In genomic region chr4:141881950-141882349, GRCm38 (mm10) we compare ENCODE assay signal across 27 mouse cellular contexts. TPM values are rescaled to one million over a fixed set of nuclear protein-coding genes. Genes with fewer than 3 reads are reported as not detected.
DNase-seq lines count a peak whose midpoint lies in the region; ATAC-seq and TF ChIP-seq lines count a peak whose summit lies in the region.
"Had no signal": no experiment of that assay in that cellular context is flagged by ENCODE, and none has a peak within 500 bp of the region (broad histone marks: within the 10 kb centered on the region; RNA-seq: fewer than 3 reads in every experiment).

No protein-coding gene starts in this region.

- DNase-seq in heart, adult 11 months = peak; percentile 94
- DNase-seq in heart, postnatal 25 days (ENCODE audit: low spot score) = no peak
- DNase-seq in lung, postnatal 0 days (ENCODE audit: low spot score) = peak; percentile 73
- DNase-seq in lung, adult 2 months = no peak
- DNase-seq in stomach, postnatal 0 days (ENCODE audit: low spot score) = peak; percentile 43
- DNase-seq in frontal cortex, postnatal 36 days (ENCODE audit: low spot score in 2 of 2) = no peak
- DNase-seq: adrenal gland, postnatal 36 days; cerebellum, adult 2 months; gastrocnemius, postnatal 25 days; kidney, adult 8-10 months; kidney, postnatal 25 days; liver, postnatal 0 days; thymus, adult 18-20 months; thymus, postnatal 4 days had no signal

- no peak overlapping the region for H3K4me2 ChIP-seq in lung, postnatal 0 days (replicated peaks; ENCODE audit: low read depth, low read length)
- H3K4me2 ChIP-seq in heart, embryonic 15.5 days = 0 out of 2 replicates have a peak overlapping the region, but pooled peaks have one; percentile 1
- no peak overlapping the region for H3K4me2 ChIP-seq in stomach, postnatal 0 days (replicated peaks; ENCODE audit: low read depth)
- no peak overlapping the region for H3K4me2 ChIP-seq in intestine, embryonic 15.5 days (replicated peaks)
- H3K4me2 ChIP-seq: midbrain, embryonic 12.5 days; neural tube, embryonic 13.5 days had no signal

- H3K4me1 ChIP-seq in lung, postnatal 0 days (ENCODE audit: insufficient read depth, low read depth, low read length) = peaks cover 5% of the 10 kb centered on the region; the same call in 1 of the 2 replicates
- no peaks in the 10 kb centered on the region for H3K4me1 ChIP-seq in lung, adult 2 months (ENCODE audit: control insufficient read depth, insufficient read depth, low read length)
- peaks cover 49% of the 10 kb centered on the region for H3K4me1 ChIP-seq in heart, embryonic 15.5 days (replicated peaks)
- H3K4me1 ChIP-seq in stomach, postnatal 0 days (replicated peaks; ENCODE audit: control insufficient read depth, insufficient read depth) = peaks cover 7% of the 10 kb centered on the region; the same call in 1 of the 2 replicates
- H3K4me1 ChIP-seq in intestine, embryonic 15.5 days (replicated peaks) = peaks cover 27% of the 10 kb centered on the region
- H3K4me1 ChIP-seq: neural tube, embryonic 13.5 days had no signal

- no peaks in the 10 kb centered on the region for H3K9me3 ChIP-seq in lung, postnatal 0 days (ENCODE audit: low read length)
- no peaks in the 10 kb centered on the region for H3K9me3 ChIP-seq in heart, embryonic 15.5 days (replicated peaks)
- no peaks in the 10 kb centered on the region for H3K9me3 ChIP-seq in stomach, postnatal 0 days (ENCODE audit: control insufficient read depth, low read length)
- no peaks in the 10 kb centered on the region for H3K9me3 ChIP-seq in intestine, embryonic 15.5 days
- H3K9me3 ChIP-seq: embryonic facial prominence, embryonic 10.5 days; G1E; limb, embryonic 10.5 days; midbrain, embryonic 12.5 days; neural tube, embryonic 13.5 days had no signal

- TF ChIP-seq CTCF in lung, postnatal 0 days (IDR thresholded peaks at IDR 0.05) = no peak
- no peak for TF ChIP-seq CTCF in lung, adult 2 months (IDR thresholded peaks at IDR 0.05; ENCODE audit: insufficient read depth, low read length)
- TF ChIP-seq CTCF in stomach, postnatal 0 days (IDR thresholded peaks at IDR 0.05; ENCODE audit: low read depth) = no peak

- no peak for TF ChIP-seq POLR2A in lung, adult 2 months (IDR thresholded peaks at IDR 0.05; ENCODE audit: borderline replicate concordance, extremely low read depth, low read depth, low read length)

- H3K27me3 ChIP-seq in lung, postnatal 0 days (replicated peaks; ENCODE audit: insufficient read depth, low read length) = no peaks in the 10 kb centered on the region
- H3K27me3 ChIP-seq in heart, embryonic 15.5 days = no peaks in the 10 kb centered on the region
- H3K27me3 ChIP-seq in stomach, postnatal 0 days (ENCODE audit: control insufficient read depth, insufficient read depth, low read length) = no peaks in the 10 kb centered on the region
- H3K27me3 ChIP-seq in intestine, embryonic 15.5 days (replicated peaks) = no peaks in the 10 kb centered on the region
- H3K27me3 ChIP-seq: neural tube, embryonic 13.5 days had no signal

- WGBS in lung, postnatal 0 days = 22% methylated on average over 5 of the region's 5 CpGs
- 23% methylated on average over 5 of the region's 5 CpGs for WGBS in lung, adult 2 months
- 19% methylated on average over 5 of the region's 5 CpGs for WGBS in heart, embryonic 15.5 days
- WGBS in stomach, postnatal 0 days = 29% methylated on average over 5 of the region's 5 CpGs
- whole genome bisulfite sequencing in intestine, embryonic 15.5 days = 50% methylated on average over 5 of the region's 5 CpGs

- no peaks in the 10 kb centered on the region for H3K36me3 ChIP-seq in lung, postnatal 0 days (ENCODE audit: insufficient read depth, low read length)
- H3K36me3 ChIP-seq in heart, embryonic 15.5 days = no peaks in the 10 kb centered on the region
- H3K36me3 ChIP-seq in stomach, postnatal 0 days (ENCODE audit: control insufficient read depth, insufficient read depth, low read length) = no peaks in the 10 kb centered on the region
- no peaks in the 10 kb centered on the region for H3K36me3 ChIP-seq in intestine, embryonic 15.5 days
- H3K36me3 ChIP-seq: embryonic facial prominence, embryonic 10.5 days; G1E; limb, embryonic 10.5 days; midbrain, embryonic 12.5 days; neural tube, embryonic 13.5 days had no signal

- TF ChIP-seq EP300 in lung, postnatal 0 days (IDR thresholded peaks at IDR 0.05) = peak; percentile 23; the same call in 1 of the 2 replicates
- TF ChIP-seq EP300 in stomach, postnatal 0 days (optimal IDR thresholded peaks at IDR 0.05) = no peak

- H3K27ac ChIP-seq in lung, postnatal 0 days (ENCODE audit: low read length) = no peak overlapping the region
- peak overlapping the region; percentile 29 for H3K27ac ChIP-seq in heart, embryonic 15.5 days
- no peak overlapping the region for H3K27ac ChIP-seq in stomach, postnatal 0 days (replicated peaks)
- H3K27ac ChIP-seq in intestine, embryonic 15.5 days = no peak overlapping the region
- H3K27ac ChIP-seq: embryonic facial prominence, embryonic 10.5 days; limb, embryonic 10.5 days; midbrain, embryonic 12.5 days; neural tube, embryonic 13.5 days had no signal

- H3K9ac ChIP-seq in lung, postnatal 0 days (replicated peaks; ENCODE audit: low read depth) = no peak overlapping the region
- H3K9ac ChIP-seq in heart, embryonic 15.5 days = no peak overlapping the region
- no peak overlapping the region for H3K9ac ChIP-seq in stomach, postnatal 0 days (ENCODE audit: low read length)
- no peak overlapping the region for H3K9ac ChIP-seq in intestine, embryonic 15.5 days
- H3K9ac ChIP-seq: liver, postnatal 0 days; midbrain, embryonic 12.5 days; neural tube, embryonic 13.5 days had no signal

- intact Hi-C loops in heart, postnatal 25 days (cut with DNase I) = no loop called here

- ATAC-seq in lung, postnatal 0 days = peak; percentile 65
- ATAC-seq in heart, embryonic 15.5 days (replicated peaks; ENCODE audit: insufficient number of reproducible peaks, insufficient read depth, low FRiP score, low read depth) = peak; percentile 53
- peak; percentile 10 for ATAC-seq in stomach, postnatal 0 days (ENCODE audit: low FRiP score, low TSS enrichment)
- no peak for ATAC-seq in intestine, embryonic 15.5 days
- ATAC-seq: inflammation-experienced regulatory T-cells, adult 6 months; liver, postnatal 0 days had no signal

- no peak overlapping the region for H3K4me3 ChIP-seq in lung, postnatal 0 days (ENCODE audit: low read depth, low read length)
- H3K4me3 ChIP-seq in lung, adult 2 months (replicated peaks; ENCODE audit: extremely low read depth, low read depth, low read length) = no peak overlapping the region
- H3K4me3 ChIP-seq in heart, embryonic 15.5 days = no peak overlapping the region
- H3K4me3 ChIP-seq in stomach, postnatal 0 days (ENCODE audit: low read depth, low read length) = no peak overlapping the region
- no peak overlapping the region for H3K4me3 ChIP-seq in intestine, embryonic 15.5 days (replicated peaks)
- H3K4me3 ChIP-seq: embryonic facial prominence, embryonic 10.5 days; limb, embryonic 10.5 days; midbrain, embryonic 12.5 days; neural tube, embryonic 13.5 days had no signal

RNA-seq across cellular contexts. Expression of gene Efhd2, which starts 7.2 kb away (rescaled TPM):
- total RNA-seq in heart, postnatal 25 days (2021) = 10 to 100 TPM; 16.4 to 21.6 TPM
- 81.6 and 88.4 TPM in 2 replicates for polyA plus RNA-seq in lung, postnatal 0 days (2015; fragmentation: Nextera tagmentation; extraction: Ambion mirVana)
- 95.0 and 116 TPM in 2 replicates for polyA plus RNA-seq in lung, adult 2 months (2012; rRNA removed)
- 62.0 and 79.3 TPM in 2 replicates for polyA plus RNA-seq in heart, embryonic 15.5 days (2015; fragmentation: Nextera tagmentation; extraction: Ambion mirVana)
- polyA plus RNA-seq in stomach, postnatal 0 days (2015; fragmentation: Nextera tagmentation; extraction: Ambion mirVana) = 111 and 121 TPM in 2 replicates
- polyA plus RNA-seq in intestine, embryonic 15.5 days (2015; fragmentation: Nextera tagmentation; extraction: Ambion mirVana) = 136 and 138 TPM in 2 replicates

RNA-seq across cellular contexts. Expression of gene Ctrc, which starts 35.8 kb away (rescaled TPM):
- not detected for total RNA-seq in heart, postnatal 25 days (2021)
- not detected in 2 replicates for polyA plus RNA-seq in lung, postnatal 0 days (2015; fragmentation: Nextera tagmentation; extraction: Ambion mirVana)
- 4.7 TPM in 1 of 2 replicates, not detected in the other for polyA plus RNA-seq in lung, adult 2 months (2012; rRNA removed)
- not detected in 2 replicates for polyA plus RNA-seq in heart, embryonic 15.5 days (2015; fragmentation: Nextera tagmentation; extraction: Ambion mirVana)
- polyA plus RNA-seq in stomach, postnatal 0 days (2015; fragmentation: Nextera tagmentation; extraction: Ambion mirVana) = not detected in 2 replicates
- polyA plus RNA-seq in intestine, embryonic 15.5 days (2015; fragmentation: Nextera tagmentation; extraction: Ambion mirVana) = 0.45 and 0.97 TPM in 2 replicates
- total RNA-seq: adrenal gland, postnatal 36 days; G1E; gastrocnemius, postnatal 25 days; left cerebral cortex, adult 18-20 months; megakaryocyte progenitor cell, adult 5-6 weeks had no signal
- polyA plus RNA-seq: cerebellum, adult 2 months; embryonic facial prominence, embryonic 10.5 days; forebrain, embryonic 11.5 days; G1E; hindbrain, embryonic 11.5 days; inflammation-experienced regulatory T-cells, adult 6 months; limb, embryonic 10.5 days; liver, adult 2 months; liver, postnatal 0 days; midbrain, embryonic 12.5 days; neural tube, embryonic 13.5 days had no signal

RNA-seq across cellular contexts. Expression of gene Cela2a, which starts 56.0 kb away (rescaled TPM):
- total RNA-seq in heart, postnatal 25 days (2021) = not detected
- not detected in 2 replicates for polyA plus RNA-seq in lung, postnatal 0 days (2015; fragmentation: Nextera tagmentation; extraction: Ambion mirVana)
- polyA plus RNA-seq in lung, adult 2 months (2012; rRNA removed) = 1.5 and 37.8 TPM in 2 replicates
- 0.35 TPM in 1 of 2 replicates, not detected in the other for polyA plus RNA-seq in heart, embryonic 15.5 days (2015; fragmentation: Nextera tagmentation; extraction: Ambion mirVana)
- 18.1 and 22.4 TPM in 2 replicates for polyA plus RNA-seq in stomach, postnatal 0 days (2015; fragmentation: Nextera tagmentation; extraction: Ambion mirVana)
- polyA plus RNA-seq in intestine, embryonic 15.5 days (2015; fragmentation: Nextera tagmentation; extraction: Ambion mirVana) = 131 and 571 TPM in 2 replicates
- total RNA-seq: adrenal gland, postnatal 36 days; G1E; gastrocnemius, postnatal 25 days; left cerebral cortex, adult 18-20 months; megakaryocyte progenitor cell, adult 5-6 weeks had no signal
- polyA plus RNA-seq: embryonic facial prominence, embryonic 10.5 days; forebrain, embryonic 11.5 days; G1E; hindbrain, embryonic 11.5 days; inflammation-experienced regulatory T-cells, adult 6 months; limb, embryonic 10.5 days; midbrain, embryonic 12.5 days; neural tube, embryonic 13.5 days had no signal

Comparison
In these comparisons a context has a peak if more than half of its experiments do, and no peak if none do; other contexts are left out.
1. DNase-seq: peak in heart, adult 11 months (single experiment), lung, postnatal 0 days (single experiment) and stomach, postnatal 0 days (single experiment); none in heart, postnatal 25 days (single experiment), lung, adult 2 months (single experiment) and frontal cortex, postnatal 36 days (0 of 2).